Mouse (Mus musculus) stomach, embryonic 16.5 days (tissue): ENCODE measurements around the gene Hspa13. TPM values are rescaled to one million over a fixed set of nuclear protein-coding genes. Genes with fewer than 3 reads are reported as not detected.

Experiments used
- ATAC-seq: fragments of 200-750 bp; cut with Nextera tagmentation; 2 replicates; pipeline ENCODE4 v1.8.0; 2017; ENCODE audit warnings: moderate number of reproducible peaks, moderate TSS enrichment; ENCODE audit not compliant: insufficient read depth, low FRiP score
- H3K27ac ChIP-seq: fragments of 300-500 bp; sonication (generic); 2 replicates; pipeline ENCODE4 v1.5.1; 2014; ENCODE audit warnings: low read length
- H3K27me3 ChIP-seq: fragments of 300-500 bp; sonication (generic); 2 replicates; pipeline ENCODE4 v1.6.1; 2014; ENCODE audit warnings: low read length, control low read depth, mixed read lengths; ENCODE audit not compliant: control insufficient read depth, insufficient read depth
- H3K36me3 ChIP-seq: fragments of 300-500 bp; sonication (generic); 2 replicates; pipeline ENCODE4 v1.6.1; 2014; ENCODE audit warnings: low read length; ENCODE audit not compliant: control insufficient read depth, insufficient read depth
- H3K4me1 ChIP-seq: fragments of 300-500 bp; sonication (generic); 2 replicates; pipeline ENCODE4 v1.6.1; 2014; ENCODE audit warnings: low read length, control low read depth, mixed read lengths; ENCODE audit not compliant: control insufficient read depth, insufficient read depth
- H3K4me2 ChIP-seq: fragments of 300-500 bp; sonication (generic); 2 replicates; pipeline ENCODE4 v1.6.1; 2014; ENCODE audit warnings: low read depth, low read length, mixed read lengths
- H3K4me3 ChIP-seq: fragments of 300-500 bp; sonication (generic); replicated peaks from 2 replicates; pipeline ENCODE4 v1.5.1; 2014; ENCODE audit warnings: mild to moderate bottlenecking, low read length
- H3K9ac ChIP-seq: fragments of 300-500 bp; sonication (generic); 2 replicates; pipeline ENCODE4 v1.6.1; 2014; ENCODE audit warnings: low read length
- H3K9me3 ChIP-seq: fragments of 300-500 bp; sonication (generic); replicated peaks from 2 replicates; pipeline ENCODE4 v1.6.1; 2016; ENCODE audit warnings: low read length, control low read depth; ENCODE audit not compliant: control insufficient read depth
- WGBS: fragments of 180-500 bp; shearing (Covaris S2); extraction: QIAGEN DNeasy Blood & Tissue Kit; methylation state at CpG from one replicate; pipeline ENCODE4 v1.1.7; 2014; 5-methylcytosine and 5-hydroxymethylcytosine counted together
- microRNA-seq: library from miRNA; unstranded; fragments of <30 nt; microRNA quantifications from one replicate; pipeline ENCODE4, GENCODE M21; 2016
- polyA plus RNA-seq: library from polyadenylated mRNA; unstranded; fragments of >200 nt; fragmentation: Nextera tagmentation; extraction: Ambion mirVana; gene quantifications from 2 replicates; pipeline ENCODE4 v1.2.1, GENCODE M21; 2015

Hspa13 gene
- polyA plus RNA-seq, 1 experiment from 2014 or later = 29.3 TPM

- 55% methylated on average over 2 of the region's 2 CpGs for WGBS
- no peak for ATAC-seq
- Histone ChIP-seq H3K4me3 (no peak overlapping the region), H3K4me2 (no peak overlapping the region), H3K27me3 (no peaks in the 10 kb centered on the region), H3K27ac (no peak overlapping the region), H3K36me3 (no peaks in the 10 kb centered on the region), H3K4me1 (no peaks in the 10 kb centered on the region), H3K9ac (no peak overlapping the region), H3K9me3 (no peaks in the 10 kb centered on the region)
These were observed 49.3 kb downstream of the Hspa13 start for GRCm38 (mm10) chr16:75717405-75718173.

- H3K4me1 ChIP-seq = no peaks in the 10 kb centered on the region
- no peak overlapping the region for H3K4me3 ChIP-seq
- no peak overlapping the region for H3K27ac ChIP-seq
- H3K9ac ChIP-seq = no peak overlapping the region
- no peaks in the 10 kb centered on the region for H3K27me3 ChIP-seq
- WGBS = 7% methylated on average over 2 of the region's 2 CpGs
- H3K4me2 ChIP-seq = no peak overlapping the region
- no peak for ATAC-seq
- no peaks in the 10 kb centered on the region for H3K36me3 ChIP-seq
- H3K9me3 ChIP-seq = no peaks in the 10 kb centered on the region
These were observed 70.7 kb downstream of the Hspa13 start for GRCm38 (mm10) chr16:75696176-75696575.

Small RNAs within 50 kb of the gene (microRNA-seq; reads per million reads assigned to microRNA genes)
- gene Gm22923 = not detected

Other genes starting within 250 kb of the Hspa13 start
- 0.15 TPM in 1 of 2 replicates, not detected in the other for gene Lipi, start 181.0 kb downstream of the Hspa13 start, polyA plus RNA-seq
- gene Rbm11, start 174.3 kb downstream of the Hspa13 start, polyA plus RNA-seq = 0.36 and 0.56 TPM in 2 replicates